ENCODE assay signal across 17 mouse cellular contexts in the genomic region with DNA sequence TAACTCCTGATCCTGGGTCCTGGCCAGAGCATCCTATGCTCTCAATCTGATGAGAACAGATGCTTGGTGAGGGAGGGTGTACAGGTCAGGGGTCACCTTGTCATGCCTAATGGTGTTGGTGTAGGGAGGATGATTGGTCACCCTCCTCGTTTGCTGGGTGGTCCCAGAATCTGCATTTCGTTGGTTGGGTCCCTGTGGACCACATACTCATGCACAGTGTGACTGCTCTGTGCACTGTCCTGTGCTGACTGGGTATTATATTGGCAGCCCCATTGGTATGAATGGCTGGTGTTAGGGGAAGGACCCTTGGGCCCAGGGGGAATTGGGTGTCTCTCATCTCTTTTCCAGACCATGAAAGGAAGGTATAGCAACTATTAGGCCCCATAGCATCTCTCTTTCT. TPM values are rescaled to one million over a fixed set of nuclear protein-coding genes. Genes with fewer than 3 reads are reported as not detected.
DNase-seq lines count a peak whose midpoint lies in the region; ATAC-seq lines count a peak whose summit lies in the region.
"Had no signal": no experiment of that assay in that cellular context is flagged by ENCODE, and none has a peak within 500 bp of the region (broad histone marks: within the 10 kb centered on the region; RNA-seq: fewer than 3 reads in every experiment).

No protein-coding gene starts in this region.

- H3K9me3 ChIP-seq in midbrain, embryonic 11.5 days (ENCODE audit: control insufficient read depth, low read length) = no peaks in the 10 kb centered on the region
- no peaks in the 10 kb centered on the region for H3K9me3 ChIP-seq in midbrain, embryonic 16.5 days (replicated peaks; ENCODE audit: control insufficient read depth, low read length, poor library complexity, severe bottlenecking)
- no peaks in the 10 kb centered on the region for H3K9me3 ChIP-seq in liver, embryonic 11.5 days (ENCODE audit: control insufficient read depth, low read length)
- H3K9me3 ChIP-seq: embryonic facial prominence, embryonic 13.5 days; forebrain, embryonic 13.5 days; forebrain, embryonic 15.5 days had no signal

- no peaks in the 10 kb centered on the region for H3K4me1 ChIP-seq in midbrain, embryonic 11.5 days (ENCODE audit: control insufficient read depth, insufficient read depth, low read length)
- H3K4me1 ChIP-seq in midbrain, embryonic 16.5 days (ENCODE audit: control insufficient read depth, insufficient read depth, low read length) = no peaks in the 10 kb centered on the region
- no peaks in the 10 kb centered on the region for H3K4me1 ChIP-seq in liver, embryonic 11.5 days (replicated peaks; ENCODE audit: control insufficient read depth, insufficient read depth, low read length)
- H3K4me1 ChIP-seq: embryonic facial prominence, embryonic 13.5 days; forebrain, embryonic 13.5 days; forebrain, embryonic 15.5 days had no signal

- H3K36me3 ChIP-seq in midbrain, embryonic 11.5 days (ENCODE audit: control insufficient read depth, insufficient read depth, low read length) = no peaks in the 10 kb centered on the region
- no peaks in the 10 kb centered on the region for H3K36me3 ChIP-seq in midbrain, embryonic 16.5 days (ENCODE audit: control insufficient read depth, insufficient read depth, low read length)
- H3K36me3 ChIP-seq in liver, embryonic 11.5 days (ENCODE audit: control insufficient read depth, insufficient read depth, low read length) = no peaks in the 10 kb centered on the region
- H3K36me3 ChIP-seq: embryonic facial prominence, embryonic 13.5 days; forebrain, embryonic 15.5 days had no signal

- H3K27me3 ChIP-seq in midbrain, embryonic 11.5 days (ENCODE audit: control insufficient read depth, insufficient read depth, low read length) = no peaks in the 10 kb centered on the region
- no peaks in the 10 kb centered on the region for H3K27me3 ChIP-seq in midbrain, embryonic 16.5 days (ENCODE audit: control insufficient read depth, insufficient read depth, low read depth, low read length)
- peaks cover 4% of the 10 kb centered on the region; the same call in 1 of the 2 replicates for H3K27me3 ChIP-seq in liver, embryonic 11.5 days (replicated peaks; ENCODE audit: control insufficient read depth, insufficient read depth, low read length)
- H3K27me3 ChIP-seq: forebrain, embryonic 13.5 days; forebrain, embryonic 15.5 days had no signal

- H3K9ac ChIP-seq in midbrain, embryonic 11.5 days (ENCODE audit: low read length) = no peak overlapping the region
- no peak overlapping the region for H3K9ac ChIP-seq in midbrain, embryonic 16.5 days (ENCODE audit: low read depth, low read length)
- H3K9ac ChIP-seq in liver, embryonic 11.5 days (ENCODE audit: low read depth, low read length) = no peak overlapping the region
- H3K9ac ChIP-seq: embryonic facial prominence, embryonic 13.5 days; forebrain, embryonic 13.5 days; forebrain, embryonic 15.5 days; forebrain, postnatal 0 days had no signal

- DNase-seq in cerebellum, adult 9-11 months = peak; percentile 30
- no peak for DNase-seq in cerebellum, postnatal 14 days
- DNase-seq in midbrain, embryonic 11.5 days (ENCODE audit: low spot score, missing footprints) = peak; percentile 19
- DNase-seq in liver, embryonic 11.5 days (ENCODE audit: low spot score) = no peak
- DNase-seq: adrenal gland, adult 2 months; adrenal gland, postnatal 10 days; adrenal gland, postnatal 25 days; cerebellum, adult 11 months; cerebellum, adult 2 months; cerebellum, postnatal 10 days; cerebellum, postnatal 36 days; embryo, embryonic 11 days; forebrain, postnatal 0 days had no signal

- no peak for ATAC-seq in midbrain, embryonic 11.5 days (ENCODE audit: low FRiP score)
- ATAC-seq in midbrain, embryonic 16.5 days = no peak
- ATAC-seq in liver, embryonic 11.5 days (replicated peaks; ENCODE audit: low FRiP score) = no peak
- ATAC-seq: forebrain, embryonic 13.5 days; forebrain, embryonic 15.5 days; forebrain, postnatal 0 days had no signal

- H3K4me2 ChIP-seq in midbrain, embryonic 11.5 days = no peak overlapping the region
- no peak overlapping the region for H3K4me2 ChIP-seq in midbrain, embryonic 16.5 days (ENCODE audit: low read length)
- H3K4me2 ChIP-seq in liver, embryonic 11.5 days = no peak overlapping the region
- H3K4me2 ChIP-seq: embryonic facial prominence, embryonic 13.5 days; forebrain, embryonic 13.5 days; forebrain, embryonic 15.5 days had no signal

- no peak overlapping the region for H3K27ac ChIP-seq in midbrain, embryonic 11.5 days (ENCODE audit: low read depth, low read length)
- no peak overlapping the region for H3K27ac ChIP-seq in midbrain, embryonic 16.5 days (ENCODE audit: low read length)
- H3K27ac ChIP-seq in liver, embryonic 11.5 days (ENCODE audit: low read depth, low read length) = no peak overlapping the region
- H3K27ac ChIP-seq: embryonic facial prominence, embryonic 13.5 days; forebrain, embryonic 13.5 days; forebrain, embryonic 15.5 days had no signal

- no peak overlapping the region for H3K4me3 ChIP-seq in midbrain, embryonic 11.5 days (ENCODE audit: low read depth, low read length)
- no peak overlapping the region for H3K4me3 ChIP-seq in midbrain, embryonic 16.5 days (ENCODE audit: low read depth, low read length)
- no peak overlapping the region for H3K4me3 ChIP-seq in liver, embryonic 11.5 days (ENCODE audit: low read depth, low read length)
- H3K4me3 ChIP-seq: embryonic facial prominence, embryonic 13.5 days; forebrain, embryonic 13.5 days; forebrain, embryonic 15.5 days had no signal

- WGBS in midbrain, embryonic 11.5 days = 72% methylated on average over 2 of the region's 2 CpGs
- 58% methylated on average over 2 of the region's 2 CpGs for WGBS in midbrain, embryonic 16.5 days
- 46% methylated on average over 2 of the region's 2 CpGs for WGBS in liver, embryonic 11.5 days

RNA-seq across cellular contexts. Expression of a gene that starts 11.0 kb away (rescaled TPM):
- 5.0 and 5.8 TPM in 2 replicates for polyA plus RNA-seq in midbrain, embryonic 11.5 days (2014; fragmentation: Nextera tagmentation; extraction: Ambion mirVana)
- polyA plus RNA-seq in midbrain, embryonic 16.5 days (2015; fragmentation: Nextera tagmentation; extraction: Ambion mirVana) = 22.5 and 23.1 TPM in 2 replicates
- polyA plus RNA-seq in liver, embryonic 11.5 days (2014; fragmentation: Nextera tagmentation; extraction: Ambion mirVana) = 0.07 TPM in 1 of 2 replicates, not detected in the other

Comparison
In these comparisons a context has a peak if more than half of its experiments do, and no peak if none do; other contexts are left out.
1. DNase-seq: peak in cerebellum, adult 9-11 months (single experiment) and midbrain, embryonic 11.5 days (single experiment); none in cerebellum, postnatal 14 days (0 of 2) and liver, embryonic 11.5 days (single experiment).